Mouse (Mus musculus): ENCODE data around the gene Dok4.

Dok4 gene

DNA sequence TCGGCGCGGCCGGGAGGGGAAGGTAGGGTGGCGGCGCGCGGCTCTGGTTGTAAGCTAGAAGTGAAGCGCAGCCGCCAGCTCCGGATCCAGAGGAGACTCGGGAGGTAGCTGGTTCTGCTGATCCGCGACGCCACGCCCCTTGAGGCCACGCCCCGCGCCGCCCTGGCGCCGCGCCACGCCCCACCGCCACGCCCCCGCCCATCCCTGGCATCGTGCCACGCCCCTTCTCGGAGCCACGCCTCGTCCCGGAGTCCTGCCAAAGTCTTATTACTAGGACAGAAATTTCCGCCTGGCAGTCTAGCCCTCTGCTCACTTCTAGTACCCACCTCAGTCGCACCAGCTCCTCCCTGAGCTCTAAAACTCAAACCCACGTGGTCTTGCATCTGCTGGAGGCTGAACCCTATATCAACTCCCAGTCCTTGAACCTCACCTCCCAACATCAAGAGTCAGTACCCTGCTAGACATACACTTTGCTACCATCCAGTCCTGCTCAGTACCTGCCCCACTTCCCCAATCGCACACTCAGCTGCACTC lies at the start of gene Dok4:
Gene Dok4, minus strand, starts transcription at position 134 of the 534 bp plus-strand sequence.
- peak; percentile 71 for DNase-seq (ENCODE audit: extremely low read depth, low read depth)

DNA sequence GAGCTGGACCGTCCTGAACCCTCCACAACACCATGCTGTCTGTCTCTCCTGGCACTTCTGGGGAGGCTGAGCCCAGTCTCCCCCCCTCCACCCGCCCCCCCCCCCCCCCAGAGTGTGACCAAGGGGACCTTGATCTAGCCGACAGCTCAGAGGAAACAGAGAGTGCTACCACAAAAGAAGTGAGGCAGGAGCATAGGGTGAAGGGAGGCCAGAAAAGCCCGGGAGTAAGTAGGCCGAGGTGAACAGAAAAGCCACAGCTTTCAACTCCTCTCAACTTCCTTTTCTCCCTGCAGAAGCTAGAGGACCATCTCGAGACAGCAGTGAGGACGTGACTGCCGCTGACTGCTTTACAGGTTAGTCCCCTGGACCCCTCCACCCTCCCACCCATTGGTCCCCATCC lies 47.3 kb upstream of the Dok4 start, which contains the start of gene Adgrg5:
Gene Adgrg5, plus strand, starts transcription at position 290 of the 400 bp plus-strand sequence.
- peak; percentile 66 for DNase-seq (ENCODE audit: extremely low read depth, low read depth)

DNA sequence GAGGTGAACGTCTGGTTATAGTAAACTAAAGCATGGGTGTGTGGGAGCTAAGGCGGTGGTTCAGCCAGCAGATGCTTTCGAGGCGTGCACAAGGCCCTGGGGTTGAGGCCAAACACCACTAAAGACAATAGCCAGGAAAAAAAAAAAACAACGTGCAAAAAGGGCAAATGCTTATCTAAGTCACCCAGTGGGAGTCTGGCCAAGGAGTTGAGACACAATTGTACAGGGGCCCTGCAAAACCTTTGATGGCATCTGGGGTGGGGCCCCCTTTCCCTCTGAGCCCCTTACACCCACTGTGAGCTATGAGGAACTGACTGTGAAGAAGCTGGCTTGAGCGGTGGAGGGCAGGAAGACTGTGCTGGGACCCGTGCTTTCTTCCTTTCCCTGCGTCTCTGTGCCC lies 46.5 kb upstream of the Dok4 start:
- no peak for DNase-seq (ENCODE audit: extremely low read depth, low read depth)

DNA sequence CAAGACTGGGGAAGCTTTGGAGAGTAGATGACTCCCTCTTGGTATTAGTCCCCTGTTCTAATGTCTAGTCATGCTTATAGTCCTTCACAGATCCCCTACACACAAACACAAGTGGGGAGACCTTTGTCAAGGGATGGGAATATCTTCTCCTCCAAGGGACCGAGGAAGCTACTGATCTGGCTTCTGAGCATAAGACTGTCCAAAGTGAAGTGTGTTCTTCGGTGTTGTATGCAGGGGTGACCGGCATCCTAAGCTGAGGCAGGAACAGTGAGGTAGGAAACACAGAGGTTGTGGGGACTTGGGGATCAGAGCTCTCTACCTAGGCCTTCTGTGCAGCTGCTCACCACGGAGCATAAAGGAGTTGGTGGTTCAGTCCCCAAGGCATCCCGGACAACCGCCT lies 46.0 kb upstream of the Dok4 start:
- DNase-seq (ENCODE audit: extremely low read depth, low read depth), result no peak

DNA sequence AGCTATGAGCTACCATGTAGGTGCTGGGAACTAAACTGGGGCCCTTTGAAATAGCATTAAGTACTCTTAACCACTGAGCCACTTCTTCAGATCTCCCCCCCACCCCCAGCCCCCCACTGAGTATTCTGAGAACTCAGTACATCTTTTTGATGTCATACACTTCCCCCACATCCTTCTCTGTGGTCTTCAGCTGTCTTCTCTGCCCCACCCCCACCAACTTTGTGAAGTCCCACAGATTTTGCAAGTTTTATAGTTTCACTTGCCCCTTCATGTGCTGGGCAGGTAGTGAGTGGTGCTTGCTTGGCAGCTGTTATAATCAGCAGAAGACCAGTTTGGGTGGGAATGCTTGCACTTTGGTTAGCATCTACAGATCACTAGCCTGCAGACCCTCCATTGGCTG lies 43.1 kb upstream of the Dok4 start:
- no peak for DNase-seq (ENCODE audit: extremely low read depth, low read depth)

DNA sequence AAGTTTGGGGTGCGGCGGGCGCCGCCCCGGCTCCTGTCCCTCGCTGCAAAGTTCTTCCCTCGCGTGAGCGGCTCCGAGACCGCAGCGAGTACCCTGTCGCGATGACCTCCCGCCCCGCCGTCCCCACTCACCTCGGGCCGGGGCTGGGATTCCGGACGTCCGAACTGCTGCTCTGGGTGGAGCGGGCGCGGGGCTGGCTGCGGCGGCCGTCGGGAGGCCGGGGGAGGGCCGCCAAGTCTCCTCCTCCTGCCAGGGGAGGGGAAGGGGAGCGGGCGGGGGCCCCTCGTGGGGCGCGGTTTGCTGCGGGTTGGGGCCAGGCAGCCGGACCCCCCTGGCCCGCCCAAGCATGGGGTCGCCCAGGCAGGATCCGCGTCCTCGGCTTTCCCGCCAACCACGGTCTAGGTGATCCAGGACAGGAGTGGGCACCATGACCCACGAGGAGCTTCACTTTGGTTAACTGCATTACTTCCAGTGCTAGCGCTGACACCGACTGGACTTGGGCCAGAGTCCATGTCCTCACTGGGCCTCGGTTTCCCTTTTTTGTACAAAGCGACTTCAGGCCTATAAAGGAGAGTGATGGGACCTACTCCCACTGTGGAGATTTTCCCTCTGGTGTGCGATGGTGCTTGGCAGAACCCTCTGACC lies 41.8 kb upstream of the Dok4 start, which contains the start of gene Ccdc102a:
Gene Ccdc102a, minus strand, starts transcription at position 248 of the 645 bp plus-strand sequence.
- no peak for DNase-seq (ENCODE audit: extremely low read depth, low read depth)

DNA sequence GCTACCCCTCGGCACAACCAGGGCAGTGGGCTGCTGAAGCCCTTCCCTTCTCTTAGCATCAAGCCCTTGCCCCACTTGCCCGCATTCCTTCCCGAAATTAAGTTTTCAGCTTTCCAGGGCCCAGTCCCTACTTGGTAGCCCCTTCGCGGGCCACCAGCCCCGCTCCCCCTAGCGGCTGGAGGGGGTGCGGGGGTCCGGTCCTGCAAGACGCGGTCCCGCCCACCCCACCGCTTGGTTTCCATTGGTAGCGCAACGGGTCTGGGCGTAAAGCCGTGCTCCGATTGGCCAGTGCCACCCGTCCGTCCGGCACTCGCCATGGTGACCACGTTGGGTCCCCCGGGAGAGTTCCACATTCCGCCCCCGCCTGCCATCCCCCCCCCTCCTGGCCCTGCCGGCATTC lies 41.2 kb upstream of the Dok4 start:
- DNase-seq (ENCODE audit: extremely low read depth, low read depth), result peak; percentile 87

DNA sequence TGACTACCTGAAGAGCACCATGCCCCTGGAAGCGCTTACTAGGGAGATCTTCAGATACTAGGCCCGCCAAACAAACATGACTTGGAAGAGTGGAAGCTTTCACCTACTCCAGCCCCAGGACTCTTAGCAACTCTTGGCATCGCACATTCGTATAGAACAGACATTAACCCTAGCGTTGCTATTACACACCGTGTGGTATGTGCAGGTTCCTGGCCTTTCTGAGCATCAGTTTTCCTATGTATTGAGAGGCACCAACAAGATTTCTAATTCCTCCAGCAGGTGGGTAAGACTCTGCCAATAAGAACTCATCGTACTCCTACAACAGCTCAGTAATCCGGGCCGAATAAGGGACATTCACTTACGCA lies 40.8 kb upstream of the Dok4 start:
- no peak for DNase-seq (ENCODE audit: extremely low read depth, low read depth)

DNA sequence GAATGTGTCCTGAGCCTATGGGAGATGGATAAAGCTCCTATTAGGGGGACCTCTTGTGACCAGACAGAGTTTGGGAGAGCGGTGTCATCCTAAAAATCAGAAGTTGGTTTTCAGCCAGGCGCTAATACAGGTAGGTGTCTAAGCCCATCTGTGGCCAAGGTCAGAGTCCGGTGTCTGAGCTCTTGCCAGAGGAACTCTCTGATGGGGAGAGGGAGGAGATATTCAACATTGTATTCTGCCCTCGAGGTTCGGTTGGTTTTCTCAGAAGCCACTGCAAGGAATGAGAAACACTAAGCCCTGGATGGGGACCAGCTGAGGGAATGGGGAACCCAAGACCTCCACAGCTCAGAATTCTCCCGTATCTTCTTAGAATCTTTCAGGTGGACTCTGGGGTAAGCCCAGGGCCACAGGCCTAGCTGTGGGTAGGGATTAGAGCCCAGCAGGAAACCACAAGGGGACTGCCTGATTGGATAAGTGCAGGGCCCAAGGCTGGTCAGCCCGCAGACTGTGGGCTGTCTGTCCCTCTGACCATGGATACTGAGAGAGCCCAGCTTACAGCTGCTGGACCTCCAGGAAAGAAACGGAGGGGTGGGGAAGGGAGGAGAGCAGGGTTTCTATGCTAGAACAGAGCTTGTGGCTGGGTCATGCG lies 40.3 kb upstream of the Dok4 start:
- no peak for DNase-seq (ENCODE audit: extremely low read depth, low read depth)

DNA sequence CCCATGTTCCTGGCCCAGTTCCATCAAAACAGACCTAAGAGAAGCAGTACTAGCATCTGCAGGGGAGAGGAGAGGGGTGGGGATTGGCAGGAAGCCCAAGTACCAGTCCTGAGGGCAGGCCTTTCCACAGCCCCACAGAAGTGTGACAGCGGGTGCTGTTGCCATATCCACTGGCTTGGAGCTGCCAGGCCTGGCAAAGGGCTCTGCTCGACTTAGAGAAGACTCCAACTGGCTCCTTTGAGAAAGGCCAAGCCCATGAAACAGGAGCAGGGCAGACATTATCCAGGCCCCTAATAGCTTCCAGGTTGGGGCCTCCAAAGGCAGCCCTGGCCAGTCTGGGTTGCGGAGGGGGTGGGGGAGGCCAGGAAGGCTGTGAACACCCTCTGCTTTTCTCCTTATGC lies 38.6 kb upstream of the Dok4 start:
- DNase-seq (ENCODE audit: extremely low read depth, low read depth), result no peak

DNA sequence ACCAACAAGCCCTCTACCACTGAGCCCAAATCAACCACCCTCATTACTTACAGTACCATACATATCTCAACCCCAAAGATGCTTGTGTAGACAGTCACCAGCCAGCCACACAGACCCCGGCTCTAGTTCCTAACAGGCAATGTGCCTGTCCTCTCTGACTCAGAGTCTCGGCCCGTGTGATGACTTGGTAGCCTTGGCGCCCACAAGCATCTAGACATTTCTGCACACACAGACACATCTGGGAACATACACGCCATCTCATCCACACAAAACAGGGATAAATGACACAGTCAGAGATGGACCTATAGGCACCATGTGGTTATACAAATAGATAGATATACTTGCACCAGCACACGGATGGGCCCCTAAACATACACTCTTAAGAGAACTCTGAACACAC lies 38.1 kb upstream of the Dok4 start:
- DNase-seq (ENCODE audit: extremely low read depth, low read depth), result no peak

DNA sequence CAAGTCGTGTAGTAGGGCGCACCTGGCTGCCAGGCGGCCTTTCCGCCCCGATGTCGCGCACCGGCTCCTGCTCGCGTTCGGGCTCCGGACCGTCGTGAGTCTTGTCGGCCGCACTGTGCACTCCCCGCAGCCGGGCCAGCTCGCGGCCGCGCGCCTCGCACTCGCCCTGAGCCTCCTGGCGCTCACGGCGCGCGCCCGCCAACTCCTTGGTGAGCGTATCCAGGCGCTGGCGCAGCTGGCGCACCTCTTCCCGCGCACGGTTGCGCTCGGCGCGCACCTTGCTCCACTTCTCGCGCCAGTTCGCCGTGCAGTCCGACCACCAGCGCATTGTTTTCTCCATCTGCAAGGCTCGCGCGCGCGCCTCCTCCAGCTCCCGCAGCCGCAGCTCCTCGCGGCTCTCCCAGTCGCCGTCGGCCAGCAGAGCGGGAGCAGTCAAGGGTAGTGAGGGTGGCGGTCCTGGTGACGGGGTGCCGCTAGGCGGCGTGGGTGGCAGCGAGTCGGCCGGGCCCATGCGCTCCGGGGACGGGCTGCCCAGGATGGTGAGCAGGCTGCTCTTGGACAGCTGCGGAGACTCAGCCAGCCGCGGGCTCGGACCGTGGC lies 37.0 kb upstream of the Dok4 start:
- no peak for DNase-seq (ENCODE audit: extremely low read depth, low read depth)

DNA sequence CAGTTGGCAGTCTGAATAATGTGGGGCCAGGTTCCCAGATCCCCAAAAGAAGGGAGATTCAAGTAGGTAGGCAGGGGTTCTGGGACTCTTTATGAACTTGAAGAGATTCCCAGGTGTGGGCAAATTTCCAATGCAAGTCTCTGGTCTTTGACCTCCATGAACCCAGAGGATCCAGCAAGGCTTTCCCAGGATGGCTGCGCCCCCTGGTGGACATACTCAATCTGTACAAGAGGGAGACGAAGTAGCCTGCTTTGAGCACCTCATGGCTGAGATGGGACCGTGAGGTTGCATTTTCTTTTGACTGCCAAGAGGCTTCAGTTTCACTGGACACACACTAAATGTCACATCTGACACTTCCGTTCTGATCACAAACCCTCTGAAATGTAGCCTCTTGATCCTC lies 32.7 kb upstream of the Dok4 start:
- DNase-seq (ENCODE audit: extremely low read depth, low read depth), result peak; percentile 32

DNA sequence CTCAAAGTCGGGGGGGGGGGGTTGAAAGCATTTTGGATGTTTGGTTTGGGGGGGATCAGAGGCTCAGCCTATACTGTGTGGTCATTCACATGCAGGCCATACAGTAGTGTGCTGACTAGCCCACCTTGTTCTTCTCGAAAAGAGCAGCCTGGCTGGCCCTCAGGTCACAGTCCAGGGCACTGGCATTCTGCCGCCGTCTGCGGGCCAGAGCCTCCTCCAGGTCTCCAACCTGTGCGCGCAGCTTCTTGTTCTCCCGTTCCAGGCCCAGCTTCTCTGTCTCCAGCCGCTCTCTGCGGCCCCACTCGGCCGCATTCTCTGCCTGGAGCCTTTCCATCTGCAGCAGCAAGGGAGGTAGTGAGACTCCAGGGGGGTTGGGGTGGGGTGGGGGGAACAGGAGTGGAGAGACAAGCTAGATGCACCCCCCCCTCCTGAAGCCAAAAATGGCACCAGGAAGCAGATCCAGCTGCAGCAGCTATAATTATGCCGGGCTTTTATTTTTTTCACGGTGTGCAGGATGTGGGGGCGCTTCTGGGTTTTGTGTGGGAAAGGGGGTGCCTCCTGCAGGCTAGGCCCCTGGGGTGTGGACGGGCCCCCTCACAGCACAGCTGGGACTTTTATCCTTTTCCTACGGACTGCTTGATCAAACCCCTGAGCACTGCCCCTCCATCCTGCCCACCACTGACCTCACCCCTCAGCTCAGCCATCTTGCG lies 31.6 kb upstream of the Dok4 start:
- DNase-seq (ENCODE audit: extremely low read depth, low read depth), result no peak

DNA sequence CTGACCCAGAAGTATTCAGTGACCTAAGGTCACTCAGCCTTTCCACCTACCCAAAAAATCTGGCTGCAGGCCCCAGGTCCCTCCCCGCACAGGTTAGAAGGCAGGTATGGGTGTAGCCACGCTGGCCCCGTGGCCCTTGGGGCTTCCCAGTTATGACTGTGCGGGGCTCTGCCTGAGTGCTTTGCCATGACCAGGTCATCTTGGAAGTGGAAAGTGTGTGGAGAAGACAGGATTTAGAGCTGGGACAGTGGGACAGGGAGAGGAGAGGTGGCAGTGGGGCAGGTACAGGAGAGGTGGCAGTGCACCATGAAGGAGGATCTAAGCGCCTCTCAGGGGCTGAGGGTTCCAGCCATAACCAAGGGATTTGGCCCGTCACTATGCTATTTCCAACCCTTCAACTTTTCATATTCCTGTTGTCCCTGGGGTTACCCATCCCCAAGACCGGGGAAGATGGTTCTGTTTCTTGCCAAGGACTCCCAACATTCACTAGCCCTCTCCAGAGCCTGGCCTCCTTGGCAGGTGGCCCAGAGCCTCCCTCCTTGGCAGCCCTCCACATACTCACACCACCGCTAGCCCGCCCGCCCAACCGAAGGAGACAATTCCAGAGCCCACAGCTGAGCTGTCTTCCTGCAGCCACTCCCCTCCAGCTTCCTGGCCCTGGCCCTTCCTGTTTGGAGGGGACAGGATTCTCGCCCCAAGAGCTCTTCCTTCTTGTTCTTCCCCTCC lies 28.5 kb upstream of the Dok4 start:
- no peak for DNase-seq (ENCODE audit: extremely low read depth, low read depth)

DNA sequence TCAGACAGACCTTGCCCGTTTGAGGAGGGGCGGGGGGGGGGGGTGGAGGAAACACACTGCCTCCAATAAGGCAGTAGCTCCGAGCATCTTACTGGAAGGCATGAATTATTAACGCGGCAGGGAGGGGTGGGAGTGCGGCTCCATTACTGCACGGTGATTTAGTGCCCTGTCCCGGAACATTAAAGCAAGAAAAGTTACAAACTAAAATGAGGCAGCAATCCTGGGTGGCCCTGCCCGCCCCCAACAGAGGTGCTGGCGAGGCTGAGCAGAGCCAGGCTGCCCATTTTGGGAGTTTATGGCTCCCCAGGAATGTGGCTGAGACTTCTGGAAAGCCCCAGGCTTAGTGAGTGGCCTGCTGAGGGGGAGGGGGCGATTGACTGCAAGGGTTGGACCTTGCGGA lies 27.6 kb upstream of the Dok4 start:
- DNase-seq (ENCODE audit: extremely low read depth, low read depth), result no peak

DNA sequence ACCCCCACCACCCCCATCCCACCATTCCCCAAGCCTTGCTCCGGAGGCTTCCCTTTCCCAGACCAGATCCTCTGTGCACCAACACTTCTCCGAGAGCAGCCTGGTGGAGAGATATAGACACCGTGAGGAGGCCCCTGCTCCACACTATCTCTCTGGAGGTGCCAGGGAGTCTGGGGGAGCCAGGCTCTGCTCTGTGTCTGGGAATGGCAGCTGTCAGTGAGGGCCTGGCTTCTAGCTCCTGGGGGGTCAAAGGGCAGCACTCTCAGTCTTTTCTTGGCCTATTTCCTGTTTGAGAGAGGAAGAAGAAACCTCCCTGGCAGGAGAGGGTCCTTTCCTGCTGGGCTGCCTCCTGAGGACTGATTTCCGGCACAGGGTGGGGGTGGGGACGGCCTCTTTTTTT lies 24.9 kb upstream of the Dok4 start:
- DNase-seq (ENCODE audit: extremely low read depth, low read depth), result no peak

DNA sequence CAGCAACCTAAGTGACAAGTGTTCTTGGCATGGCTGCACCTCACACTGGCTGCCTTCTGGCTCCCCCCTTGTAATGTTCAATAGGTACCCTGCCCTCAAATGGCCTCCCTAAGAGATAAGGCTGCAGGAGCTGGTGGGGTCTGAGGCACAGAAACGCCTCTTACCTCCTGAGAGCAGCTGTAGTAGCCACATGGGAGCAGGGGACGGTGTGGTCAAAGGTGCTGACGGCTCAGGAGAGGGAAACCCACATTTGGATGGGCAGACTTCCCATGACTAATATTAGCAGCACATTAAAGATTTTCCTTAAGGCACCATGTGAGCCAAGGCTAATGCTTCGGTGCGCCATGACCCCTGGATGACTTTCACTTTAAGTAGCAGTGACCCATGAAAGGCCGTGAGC lies 24.5 kb upstream of the Dok4 start:
- no peak for DNase-seq (ENCODE audit: extremely low read depth, low read depth)

DNA sequence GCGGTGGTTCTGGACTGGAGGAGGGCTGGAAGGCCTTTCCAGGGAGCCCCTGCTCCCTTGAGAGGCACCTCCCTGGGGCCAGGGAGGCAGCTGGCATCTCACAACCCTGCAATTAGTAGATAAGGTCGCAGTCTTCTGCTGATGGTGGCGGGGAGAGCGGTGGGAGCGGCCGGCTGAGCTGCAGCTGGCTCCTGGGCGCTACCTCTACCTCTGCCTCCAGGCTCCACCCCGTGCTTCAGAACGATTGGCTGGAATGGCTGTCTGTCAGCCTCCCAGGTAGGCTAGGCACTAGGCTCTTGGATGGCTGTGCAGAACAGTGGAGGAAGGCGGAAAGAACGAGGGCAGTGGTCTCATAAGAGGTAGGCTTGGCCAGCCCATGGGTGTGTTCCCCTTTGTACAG lies 23.1 kb upstream of the Dok4 start:
- DNase-seq (ENCODE audit: extremely low read depth, low read depth), result no peak

DNA sequence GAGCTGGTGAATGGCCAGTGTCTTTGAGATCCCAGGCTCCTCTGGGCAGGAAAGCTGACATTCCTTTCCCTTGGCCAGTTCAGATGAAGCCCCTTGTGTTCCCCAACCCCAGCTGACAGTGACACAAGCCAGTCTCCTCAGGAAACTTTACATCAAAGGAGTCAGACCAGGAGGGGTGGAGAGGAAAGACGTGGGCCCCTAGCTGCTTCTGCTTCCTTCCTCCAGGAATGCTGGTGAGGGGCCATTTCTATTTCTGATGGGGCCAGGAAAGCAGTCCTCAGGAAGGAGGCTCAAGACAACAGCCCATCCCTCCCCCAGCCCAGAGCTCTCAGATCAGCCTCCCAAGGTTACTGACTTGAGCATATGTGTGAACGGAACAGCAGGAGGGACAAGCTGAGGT lies 16.8 kb upstream of the Dok4 start:
- DNase-seq (ENCODE audit: extremely low read depth, low read depth), result no peak

DNA sequence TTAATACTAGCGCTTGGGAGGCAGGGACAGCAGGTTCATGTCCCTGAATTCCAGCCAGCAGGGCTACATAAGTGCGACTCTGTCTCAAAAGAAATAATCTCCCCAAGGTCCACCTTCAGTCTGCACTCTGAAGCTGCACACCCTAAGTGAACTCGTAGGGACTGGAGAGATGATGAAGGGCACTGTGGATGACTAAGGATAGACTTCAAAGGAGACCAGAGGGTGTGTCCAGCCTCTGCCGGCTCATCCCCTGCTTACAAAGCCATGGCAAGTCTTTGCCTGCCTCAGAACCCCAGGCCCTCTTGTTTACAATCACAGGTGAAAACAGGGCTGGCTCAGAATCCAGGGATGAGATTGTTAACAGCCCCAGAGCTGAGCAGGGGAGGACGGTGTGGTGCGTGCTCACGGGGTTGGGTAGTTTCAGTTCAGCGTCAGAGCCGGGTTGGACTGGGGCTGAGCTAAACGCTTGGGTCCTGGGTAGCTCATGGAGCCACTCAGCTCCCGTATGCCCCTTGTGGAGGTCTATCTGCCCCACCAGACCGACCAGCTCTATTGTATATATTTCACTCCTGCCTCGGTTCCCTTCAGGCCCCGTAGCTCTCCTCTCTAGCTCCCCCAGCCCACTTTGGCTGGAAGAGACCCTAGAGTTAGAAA lies 12.4 kb upstream of the Dok4 start:
- no peak for DNase-seq (ENCODE audit: extremely low read depth, low read depth)
